Mouse (Mus musculus) heart, adult 8-10 months (tissue): ENCODE data around the gene Kynu. TPM values are rescaled to one million over a fixed set of nuclear protein-coding genes. Genes with fewer than 3 reads are reported as not detected.

ENCODE experiments used
- DNase-seq: peaks from one replicate; pipeline ENCODE4 v3.0.0; 2022; ENCODE audit warnings: low spot score
- total RNA-seq, 4 experiments: library from RNA; stranded (reverse); gene quantifications; 2 replicates each; pipeline ENCODE4 v1.2.4; 2022

Gene Kynu
- total RNA-seq, 4 experiments from 2014 or later: 0.19 TPM; not detected in 3

- no peak for DNase-seq
Observed at GRCm38 (mm10) chr2:43646962-43647361, 91.8 kb downstream of the Kynu start.

DNA sequence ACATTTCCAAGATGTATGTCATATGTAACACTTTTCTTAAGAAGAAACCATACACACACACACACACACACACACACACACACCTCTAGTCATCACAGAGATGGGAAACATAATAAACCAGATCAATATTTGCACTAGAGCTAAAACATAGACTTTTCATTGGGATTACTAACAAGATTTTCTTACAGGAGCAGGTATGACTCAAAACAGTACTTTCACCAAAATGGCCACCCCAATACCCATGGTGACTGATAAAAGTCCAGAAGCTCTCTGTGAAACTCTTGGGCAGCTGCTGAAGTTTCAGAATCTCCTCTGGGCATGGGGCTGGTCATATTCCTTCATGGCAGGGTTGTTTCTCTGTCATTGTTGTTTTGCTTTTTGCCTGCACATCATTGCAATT lies 114.5 kb downstream of the Kynu start:
- DNase-seq: no peak

- DNase-seq: peak; percentile 40
Observed at GRCm38 (mm10) chr2:43673619-43674018, 118.5 kb downstream of the Kynu start.

- no peak for DNase-seq
Observed at GRCm38 (mm10) chr2:43674098-43674497, 119.0 kb downstream of the Kynu start.

GRCm38 (mm10) chr2:43675277-43675676 lies 120.1 kb downstream of the Kynu start:
- DNase-seq: no peak

DNA sequence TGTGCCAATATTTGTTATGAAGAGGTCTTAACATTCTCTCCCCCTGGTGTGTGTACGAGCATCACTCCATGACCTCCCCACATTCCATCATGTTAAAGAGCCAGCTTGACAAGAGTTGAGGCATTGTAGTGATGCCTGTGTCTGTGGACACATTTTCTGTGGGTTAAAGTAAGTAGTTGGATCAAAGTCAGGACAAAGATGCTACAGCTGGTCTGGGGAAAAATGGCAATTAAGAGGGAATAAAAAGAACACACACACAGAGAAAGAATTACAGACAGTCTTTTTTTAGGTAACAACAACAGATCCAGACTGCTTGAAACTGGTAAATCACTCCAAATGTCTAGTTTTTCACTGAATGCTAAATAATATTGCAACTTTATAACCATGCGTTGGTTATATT lies 135.3 kb downstream of the Kynu start:
- no peak for DNase-seq

DNA sequence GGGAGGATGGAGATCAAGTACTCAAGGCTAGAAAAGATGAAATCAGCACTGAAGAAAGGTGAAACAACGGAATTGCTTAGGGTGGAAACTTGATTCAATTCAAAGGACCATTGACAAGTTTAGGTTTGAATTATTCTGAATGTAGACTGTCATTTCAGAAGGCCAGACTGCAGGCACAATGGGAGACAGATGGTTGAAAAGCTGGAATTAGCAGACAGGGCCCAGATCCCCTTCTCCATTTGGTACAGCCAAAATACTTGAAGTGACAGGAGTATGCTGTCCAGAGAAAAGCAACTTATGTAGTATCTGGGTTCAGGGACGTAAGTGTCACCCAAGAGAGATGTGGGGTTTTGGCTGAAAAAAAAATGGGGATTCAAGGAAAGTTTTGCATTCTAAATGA lies 136.2 kb downstream of the Kynu start:
- no peak for DNase-seq

DNA sequence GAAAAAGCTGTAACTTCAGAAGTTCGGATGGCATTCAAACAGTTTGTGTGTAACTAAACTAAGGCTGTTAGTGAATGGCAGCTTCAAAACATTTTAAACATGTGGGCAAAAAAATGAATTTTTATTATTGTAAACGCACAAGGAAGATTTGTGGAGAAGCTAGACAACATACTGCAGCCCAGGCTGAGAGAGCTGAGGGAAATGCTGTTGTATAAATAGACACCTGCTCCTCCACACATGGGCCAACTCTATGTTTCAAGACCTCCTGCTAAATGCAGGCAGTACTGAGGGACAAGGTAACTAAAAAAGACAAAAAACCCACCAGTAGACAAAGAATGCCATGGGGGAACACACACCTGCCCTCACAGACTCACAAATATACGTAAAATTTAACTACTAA lies 140.5 kb downstream of the Kynu start:
- DNase-seq: no peak

- DNase-seq: no peak
Observed at GRCm38 (mm10) chr2:43712611-43713138, 157.5 kb downstream of the Kynu start.

GRCm38 (mm10) chr2:43722446-43723103 lies 167.4 kb downstream of the Kynu start:
- peak; percentile 48 for DNase-seq

GRCm38 (mm10) chr2:43723104-43723541 lies 168.0 kb downstream of the Kynu start:
- no peak for DNase-seq

DNA sequence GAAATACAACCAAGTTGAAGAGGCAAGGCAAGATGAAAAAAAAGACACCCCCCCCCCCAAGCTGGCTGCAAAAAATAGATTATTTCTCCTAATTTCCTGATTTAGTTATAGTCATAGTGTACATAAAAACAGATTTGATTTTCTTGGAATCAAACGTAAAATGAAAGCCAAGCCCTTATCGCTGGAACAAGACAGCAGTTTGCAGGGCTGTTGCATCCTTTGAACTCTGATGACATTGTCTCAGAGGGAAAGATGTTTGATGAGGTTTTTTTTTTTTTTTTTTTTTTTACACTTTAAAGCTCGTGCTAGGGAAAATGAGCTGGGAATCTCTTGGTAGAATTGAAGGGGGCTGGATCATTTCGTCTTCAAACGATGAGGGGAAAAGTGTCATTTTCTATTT lies 172.1 kb downstream of the Kynu start:
- DNase-seq: no peak

- DNase-seq: no peak
Observed at GRCm38 (mm10) chr2:43727693-43728092, 172.6 kb downstream of the Kynu start.

- no peak for DNase-seq
Observed at GRCm38 (mm10) chr2:43728831-43729230, 173.7 kb downstream of the Kynu start.

Other genes with a start within 250 kb of the Kynu start
- 1 to 10 TPM in 2 of 4 experiments, under 1 TPM in 2; 0.41 to 1.1 (median 0.89) TPM for gene Arhgap15, start 193.5 kb downstream of the Kynu start, total RNA-seq